Mouse (Mus musculus) adrenal gland, postnatal 36 days (tissue): Measurements from ENCODE around the gene Trmt1l. TPM values are rescaled to one million over a fixed set of nuclear protein-coding genes. Genes with fewer than 3 reads are reported as not detected.
A peak's percentile ranks its signal among the peaks of the same experiment; 100 is the strongest.

Source experiments
- DNase-seq, 2 experiments: peaks; one replicate each; pipeline ENCODE4 v3.0.0; 2021; ENCODE audit warnings: mixed read lengths in 1 of 2
- microRNA-seq: library from miRNA; unstranded; fragments of <30 nt; microRNA quantifications from one replicate; pipeline ENCODE4 v1.2.0, GENCODE M21; 2021
- total RNA-seq, 2 experiments: library from RNA; stranded (reverse); gene quantifications; 2 replicates each; pipeline ENCODE4 v1.2.3; 2021

Gene Trmt1l
- total RNA-seq, 2 experiments from 2014 or later, result 25.5 to 31.9 TPM

GRCm38 (mm10) chr1:151494711-151495110 is 66.4 kb downstream of the Trmt1l start:
- DNase-seq, result no peak

- DNase-seq, result no peak
Measured at GRCm38 (mm10) chr1:151495635-151496285, 67.4 kb downstream of the Trmt1l start.

GRCm38 (mm10) chr1:151497028-151497427 is 68.7 kb downstream of the Trmt1l start:
- peak; percentile 63 to 66 for DNase-seq

- no peak for DNase-seq
Measured at GRCm38 (mm10) chr1:151497942-151498341, 69.6 kb downstream of the Trmt1l start.

GRCm38 (mm10) chr1:151498381-151498780 is 70.0 kb downstream of the Trmt1l start:
- DNase-seq, result no peak

GRCm38 (mm10) chr1:151499815-151500501 is 71.6 kb downstream of the Trmt1l start:
- peak; percentile 68 to 83 for DNase-seq

- peak; percentile 95 to 98 for DNase-seq
Measured at GRCm38 (mm10) chr1:151500531-151501361, 72.4 kb downstream of the Trmt1l start, which contains the start of gene Rnf2. Gene Rnf2, minus strand, starts transcription at chr1:151500955.

Small RNAs within 50 kb of the gene (microRNA-seq; reads per million reads assigned to microRNA genes)
- not detected for gene Mir7682

Other genes with a start within 250 kb of the Trmt1l start
- not detected for gene Gm47985, start 246.0 kb upstream of the Trmt1l start, total RNA-seq
- not detected for gene Gm8947, start 236.2 kb upstream of the Trmt1l start, total RNA-seq
- gene Gm47995, start 230.1 kb upstream of the Trmt1l start, total RNA-seq, result not detected
- gene 3110040M04Rik, start 224.4 kb upstream of the Trmt1l start, total RNA-seq, result not detected
- not detected for gene Gm47996, start 218.4 kb upstream of the Trmt1l start, total RNA-seq
- gene Ivns1abp, start 84.1 kb upstream of the Trmt1l start, total RNA-seq, result 100 to 1,000 TPM; 137 to 199 TPM
- gene Swt1, start 87 bp upstream of the Trmt1l start, total RNA-seq, result 10 to 100 TPM; 16.5 to 26.8 TPM
- 10 to 100 TPM; 65.2 to 79.0 TPM for gene Rnf2, start 72.4 kb downstream of the Trmt1l start, total RNA-seq
- 100 to 1,000 TPM; 108 to 202 TPM for gene Fam129a, start 142.6 kb downstream of the Trmt1l start, total RNA-seq